Mouse (Mus musculus): Measurements from ENCODE around the gene Senp7.

- TF ChIP-seq CTCF (IDR thresholded peaks at IDR 0.05; ENCODE audit: low read depth, low read length) (no peak), POLR2A (IDR thresholded peaks at IDR 0.05; ENCODE audit: extremely low read depth, insufficient read depth, low read length) (no peak)
These were observed 33.6 kb downstream of the Senp7 start for GRCm38 (mm10) chr16:56081691-56082090.
